Mouse (Mus musculus): ENCODE measurements around the gene N4bp1.

N4bp1 gene

GRCm38 (mm10) chr8:86824735-86825134 is 60.3 kb downstream of the N4bp1 start:
- DNase-seq (ENCODE audit: low spot score), result no peak

DNA sequence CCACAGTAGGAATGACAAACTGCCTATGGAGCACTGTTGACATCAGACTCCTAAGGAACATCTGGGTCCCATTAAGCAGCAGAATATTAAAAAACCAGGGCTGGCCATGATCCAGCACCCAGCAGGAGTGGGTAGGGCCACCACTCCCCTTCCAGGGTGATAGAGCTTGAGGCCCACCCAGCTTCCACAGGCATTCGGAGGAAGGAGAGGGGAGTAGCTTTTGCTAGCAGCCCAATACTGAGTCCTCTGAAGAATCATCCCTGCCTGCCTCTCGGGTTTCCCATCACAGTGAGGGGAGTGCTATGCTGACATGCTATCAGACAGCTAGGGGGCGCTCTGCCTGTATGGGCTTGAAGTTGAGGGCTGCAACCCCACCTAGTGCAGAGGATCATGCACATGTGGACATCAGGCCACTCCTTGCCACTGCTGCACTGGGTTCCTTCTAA is 64.3 kb downstream of the N4bp1 start:
- DNase-seq (ENCODE audit: low spot score), result peak; percentile 46

GRCm38 (mm10) chr8:86820186-86820755 is 64.8 kb downstream of the N4bp1 start:
- no peak for DNase-seq (ENCODE audit: low spot score)

DNA sequence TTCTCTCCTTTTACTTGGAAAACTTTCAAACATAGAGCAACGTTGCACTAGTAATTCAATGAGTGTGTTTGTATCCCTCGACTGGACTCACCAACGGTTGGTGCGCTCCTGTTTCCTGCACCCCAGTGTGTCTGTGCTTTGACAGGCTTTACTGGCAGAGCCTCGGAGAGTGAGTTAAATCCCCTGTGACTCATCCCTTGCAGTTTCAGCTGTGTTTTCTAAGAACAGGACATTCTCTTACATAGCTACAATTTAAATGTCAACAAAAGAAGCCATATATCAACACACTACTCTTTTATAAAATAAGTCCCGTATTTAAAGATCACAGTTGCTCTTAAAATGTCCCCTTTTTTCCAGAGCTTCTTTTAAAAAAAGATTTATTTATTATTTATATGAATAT is 65.6 kb downstream of the N4bp1 start:
- DNase-seq (ENCODE audit: low spot score), result no peak

DNA sequence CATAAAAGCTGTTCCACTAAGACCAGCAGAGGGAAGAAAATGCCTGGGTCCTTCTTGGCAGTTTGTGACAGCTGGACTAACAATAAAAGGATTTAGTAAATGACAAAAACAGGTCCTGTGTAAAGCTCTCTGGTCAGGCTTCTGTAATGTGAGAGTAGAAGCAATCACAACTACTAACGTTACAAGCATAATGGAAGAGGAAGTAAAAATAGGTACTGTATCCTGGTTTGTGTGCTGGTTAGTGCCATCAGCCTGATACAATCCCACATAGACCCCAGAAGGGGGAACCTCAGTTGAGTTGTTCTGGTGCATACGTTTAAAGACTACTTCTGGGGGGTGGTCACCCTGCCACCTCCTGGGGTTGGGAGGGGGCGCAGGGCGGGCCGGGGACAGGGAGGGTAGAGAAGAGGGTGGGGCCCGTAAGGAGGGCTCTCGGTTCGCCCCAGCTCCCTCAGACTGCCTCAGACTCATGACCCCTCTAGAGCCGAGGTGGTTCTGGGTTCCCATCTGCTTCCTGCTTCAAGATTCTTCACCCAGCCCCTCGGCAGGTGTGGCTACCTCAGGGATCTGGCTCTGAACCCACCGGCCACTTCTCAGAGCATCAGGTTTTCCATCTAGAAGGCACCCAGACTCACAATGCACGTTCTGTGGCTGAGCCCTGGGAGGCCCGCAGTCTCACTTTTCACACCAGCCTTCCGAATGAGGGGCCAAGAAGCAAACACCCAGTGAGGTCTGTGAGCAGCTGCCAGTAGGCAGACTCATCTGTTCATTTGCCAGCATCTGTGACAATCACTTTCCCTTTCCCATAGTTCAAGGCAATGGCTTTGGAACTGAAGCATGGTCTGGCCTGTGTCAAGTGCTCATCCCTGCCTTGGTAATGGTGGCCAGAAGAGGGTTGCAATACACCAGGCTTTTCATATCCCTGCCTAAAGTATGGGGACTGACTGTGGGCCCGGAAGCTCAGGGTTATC is 75.8 kb downstream of the N4bp1 start:
- DNase-seq (ENCODE audit: low spot score), result no peak

DNA sequence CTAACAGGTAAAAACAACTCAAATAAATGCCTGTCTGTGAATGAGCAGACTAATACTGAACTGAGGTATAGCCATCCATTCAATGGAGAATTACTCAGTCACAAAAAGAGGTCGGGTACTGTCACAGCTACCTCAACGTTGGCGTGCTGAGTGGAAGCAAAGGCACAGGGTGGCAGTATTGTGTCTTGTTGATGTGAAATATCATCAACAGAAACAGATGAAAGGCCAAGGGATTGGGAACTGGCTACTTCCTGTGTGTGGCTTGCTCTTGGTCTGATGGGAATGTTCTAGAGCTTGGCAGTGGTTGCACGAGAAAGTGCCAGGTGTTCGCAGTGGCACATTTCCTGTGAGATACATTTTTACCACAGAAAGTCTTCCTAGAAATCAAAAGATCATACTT is 76.8 kb downstream of the N4bp1 start:
- DNase-seq (ENCODE audit: low spot score), result no peak

DNA sequence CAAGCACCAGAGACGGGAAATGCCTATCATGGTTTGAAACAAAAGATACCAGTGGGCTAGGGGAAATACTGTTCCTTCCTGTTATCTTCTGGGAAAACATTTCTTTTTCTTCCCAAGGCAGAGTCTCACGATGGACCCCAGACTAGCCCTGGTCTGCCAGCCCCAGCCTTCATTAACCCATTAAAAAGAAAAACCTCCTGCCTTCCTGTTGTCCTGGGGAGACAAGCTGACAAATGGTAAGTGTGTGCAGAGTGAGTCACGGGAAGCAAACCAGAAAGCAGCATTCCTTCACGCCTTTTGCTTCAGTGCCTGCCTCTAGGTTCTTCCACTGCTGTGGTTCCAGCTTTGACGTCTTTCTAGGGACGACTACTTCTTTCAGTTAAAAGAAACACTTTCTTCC is 83.1 kb downstream of the N4bp1 start:
- no peak for DNase-seq (ENCODE audit: low spot score)

DNA sequence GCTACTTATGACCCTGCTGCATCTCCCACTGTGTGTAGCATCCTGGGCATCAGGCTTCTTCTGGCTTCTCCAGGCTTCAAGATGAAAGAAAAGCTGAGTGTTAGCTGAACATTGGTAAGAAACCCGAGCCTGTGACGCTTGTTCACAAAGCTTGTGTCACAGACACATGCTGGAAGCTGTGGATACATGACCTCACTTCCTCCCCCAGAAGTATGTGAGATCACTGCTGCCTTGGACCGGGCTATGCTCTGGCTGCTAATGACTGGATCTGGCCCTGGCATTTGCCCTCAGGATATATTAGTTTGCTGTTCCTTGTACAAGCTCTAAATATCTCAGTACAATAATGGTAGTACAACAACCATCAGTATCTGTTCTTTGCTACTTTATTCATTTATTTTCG is 84.1 kb downstream of the N4bp1 start:
- no peak for DNase-seq (ENCODE audit: low spot score)

- no peak for DNase-seq (ENCODE audit: low spot score)
Observed at GRCm38 (mm10) chr8:86798141-86798540, 86.9 kb downstream of the N4bp1 start.

DNA sequence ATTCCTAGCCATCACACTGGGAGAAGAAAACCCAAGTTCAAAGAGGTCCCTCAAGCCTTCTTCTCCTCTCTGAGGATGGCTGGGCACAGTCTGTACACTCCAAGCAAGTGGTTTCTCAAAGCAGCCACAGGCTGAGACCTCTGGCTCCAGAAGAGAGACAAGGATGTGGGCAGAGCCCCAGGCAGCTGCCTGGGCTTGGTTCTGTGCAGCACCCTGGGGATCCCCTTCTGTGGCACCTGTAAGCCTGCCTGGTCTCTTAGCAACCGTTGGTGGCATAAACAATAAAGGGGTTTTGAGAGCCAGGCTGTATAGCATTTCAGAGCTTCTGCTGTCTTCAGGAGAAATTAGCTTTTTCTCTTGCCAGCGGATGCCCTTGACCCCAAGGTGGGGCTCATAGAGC is 87.4 kb downstream of the N4bp1 start:
- DNase-seq (ENCODE audit: low spot score), result no peak

GRCm38 (mm10) chr8:86794716-86795115 is 90.3 kb downstream of the N4bp1 start:
- DNase-seq (ENCODE audit: low spot score), result no peak

DNA sequence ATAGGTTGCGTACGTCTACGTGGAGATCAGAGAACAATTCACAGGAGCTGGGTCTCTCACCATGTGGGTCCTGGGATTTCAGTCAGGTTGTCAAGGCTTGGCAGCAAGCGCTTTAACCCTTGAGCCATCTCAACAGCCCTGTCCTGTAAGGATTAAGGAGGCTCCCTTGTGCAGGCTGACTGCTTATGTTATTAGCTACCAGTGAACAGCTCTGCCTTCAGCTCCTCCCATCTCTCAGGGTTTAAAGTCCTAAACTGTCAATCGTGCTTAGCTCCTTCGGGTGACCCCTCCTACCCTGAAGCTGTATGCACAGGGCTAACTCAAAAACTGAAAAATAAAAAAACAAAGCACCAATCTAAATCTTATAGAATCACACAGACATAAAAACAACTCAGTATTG is 93.5 kb downstream of the N4bp1 start:
- no peak for DNase-seq (ENCODE audit: low spot score)

GRCm38 (mm10) chr8:86789576-86789975 is 95.5 kb downstream of the N4bp1 start:
- DNase-seq (ENCODE audit: low spot score), result no peak

- DNase-seq (ENCODE audit: low spot score), result peak; percentile 65
Observed at GRCm38 (mm10) chr8:86787891-86788420, 97.1 kb downstream of the N4bp1 start.

DNA sequence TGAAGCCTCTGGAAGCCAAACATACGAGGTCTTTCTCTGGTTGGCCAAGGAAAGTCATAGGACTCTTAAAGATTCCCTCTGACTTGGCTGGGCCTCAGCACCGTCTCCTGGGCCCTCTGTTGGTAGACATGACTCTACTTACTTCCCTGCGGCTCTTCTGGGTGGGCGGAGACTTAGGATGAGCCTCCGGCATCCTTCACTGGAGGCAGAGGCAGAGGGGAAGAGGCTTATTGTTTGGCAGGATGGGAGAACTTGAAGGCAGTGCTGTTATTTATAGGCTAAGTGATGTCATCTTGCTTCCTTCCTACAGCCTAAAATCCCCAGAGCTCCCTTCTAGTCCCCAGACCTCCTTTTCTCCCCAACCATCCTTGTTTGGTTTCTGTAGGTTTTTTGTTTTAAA is 98.6 kb downstream of the N4bp1 start:
- DNase-seq (ENCODE audit: low spot score), result no peak

DNA sequence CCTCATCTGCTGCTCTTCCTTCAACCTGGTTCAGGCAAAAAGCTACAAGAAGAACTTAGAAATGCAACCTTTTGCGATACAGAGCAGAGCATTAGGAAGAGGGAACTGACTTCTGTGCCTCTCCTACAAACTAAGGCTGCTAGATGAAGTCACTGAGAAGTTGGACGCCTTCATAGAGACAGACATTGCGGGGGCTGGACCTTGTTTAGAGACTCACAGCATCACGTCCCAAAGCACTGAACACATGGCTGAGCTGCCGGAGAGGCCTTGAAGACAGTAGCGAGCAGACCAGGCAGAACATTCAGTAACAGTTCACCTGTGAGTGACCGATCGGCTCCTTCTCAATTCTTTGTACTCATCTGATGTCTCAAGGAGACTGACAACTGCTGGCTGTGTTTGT is 104.0 kb downstream of the N4bp1 start:
- DNase-seq (ENCODE audit: low spot score), result no peak

DNA sequence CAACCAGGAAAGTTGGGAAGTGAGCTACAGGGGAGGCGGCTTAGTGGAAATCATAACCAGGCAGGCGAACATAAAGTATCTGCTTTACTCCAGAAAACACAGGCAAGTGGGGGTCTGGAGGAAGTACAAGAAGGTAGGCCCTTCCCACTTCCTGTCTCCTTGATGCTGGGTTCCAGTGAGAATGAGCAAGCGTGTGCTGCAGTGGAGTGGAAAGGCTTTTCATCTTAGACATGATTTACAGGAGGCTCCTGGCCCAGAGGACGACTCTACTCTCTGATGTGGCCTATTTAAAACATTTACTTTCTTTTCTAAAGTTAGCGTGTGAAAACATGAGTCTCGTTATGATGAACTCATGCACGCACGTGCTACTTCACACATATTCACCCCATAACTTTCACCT is 105.9 kb downstream of the N4bp1 start:
- DNase-seq (ENCODE audit: low spot score), result no peak

GRCm38 (mm10) chr8:86769945-86770715 is 114.9 kb downstream of the N4bp1 start:
- peak; percentile 13 for DNase-seq (ENCODE audit: low spot score)

DNA sequence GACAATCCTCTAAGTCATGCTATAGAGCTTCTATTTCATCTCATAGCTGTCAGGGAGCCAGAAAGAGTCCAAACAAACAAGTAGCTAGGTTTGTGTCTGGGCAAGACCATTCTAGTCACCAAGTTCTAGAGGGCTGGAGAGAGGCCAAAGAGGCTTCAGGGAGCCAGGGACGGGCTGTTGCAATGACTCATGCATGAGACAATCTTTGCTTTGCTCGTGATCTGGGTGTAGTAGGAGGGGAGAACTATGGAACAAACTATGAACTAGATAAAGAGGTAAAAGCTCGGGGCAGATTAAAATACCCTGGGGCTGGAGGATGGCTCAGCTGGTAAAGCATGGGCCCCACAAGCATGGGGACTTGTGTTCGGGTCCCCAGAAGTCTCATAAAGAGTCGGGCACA is 116.6 kb downstream of the N4bp1 start:
- peak; percentile 24 for DNase-seq (ENCODE audit: low spot score)

DNA sequence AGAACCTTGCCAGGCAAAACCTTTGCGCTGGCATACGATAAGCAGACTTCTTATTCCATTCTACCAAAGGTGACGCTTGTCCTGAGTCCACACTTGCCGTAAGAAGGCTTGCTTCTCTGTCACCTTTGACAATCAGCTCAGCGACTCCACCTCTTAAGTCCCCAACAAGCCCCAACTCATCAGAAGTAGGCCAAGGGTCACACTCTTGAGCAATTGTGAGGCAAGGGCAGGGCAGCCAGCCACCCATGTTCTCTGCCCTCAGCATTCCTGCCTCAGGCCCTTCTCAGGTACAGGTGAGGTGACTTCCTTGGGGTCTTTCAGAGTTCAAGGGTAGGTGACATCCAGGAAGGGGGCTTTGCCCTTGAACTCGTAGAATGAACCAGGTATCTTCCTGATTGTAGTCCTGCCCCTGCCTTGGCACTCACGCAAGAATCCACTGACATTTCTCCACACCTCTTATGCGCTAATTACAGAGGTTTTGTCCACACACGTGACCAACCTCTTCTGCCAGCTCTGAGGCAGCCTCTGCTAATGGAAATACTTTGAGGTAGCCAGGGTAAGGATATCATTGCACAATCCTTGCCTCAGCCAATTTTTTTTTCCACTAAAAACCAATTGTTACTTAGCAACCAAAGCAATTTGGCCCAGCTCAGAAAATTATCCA is 118.4 kb downstream of the N4bp1 start:
- no peak for DNase-seq (ENCODE audit: low spot score)

DNA sequence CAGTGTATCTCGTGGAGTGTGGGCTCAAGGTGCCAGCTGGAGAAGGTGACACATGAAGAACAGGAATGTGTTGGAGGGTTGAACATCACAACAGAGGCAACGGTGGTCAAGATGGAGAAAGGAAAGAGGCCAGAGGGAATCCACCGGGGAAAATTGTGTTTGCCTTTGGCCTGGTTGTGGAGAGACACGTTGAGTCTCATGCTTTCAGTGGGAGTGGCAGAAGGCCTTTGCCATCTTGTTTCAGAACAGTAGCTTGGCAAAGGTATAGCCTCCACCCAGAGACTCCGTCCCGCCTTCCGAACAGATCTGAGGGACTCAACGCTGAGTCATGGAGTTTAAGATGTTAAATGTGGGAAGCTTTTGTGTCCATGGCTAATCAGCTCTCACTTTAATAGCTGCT is 119.4 kb downstream of the N4bp1 start:
- DNase-seq (ENCODE audit: low spot score), result no peak

DNA sequence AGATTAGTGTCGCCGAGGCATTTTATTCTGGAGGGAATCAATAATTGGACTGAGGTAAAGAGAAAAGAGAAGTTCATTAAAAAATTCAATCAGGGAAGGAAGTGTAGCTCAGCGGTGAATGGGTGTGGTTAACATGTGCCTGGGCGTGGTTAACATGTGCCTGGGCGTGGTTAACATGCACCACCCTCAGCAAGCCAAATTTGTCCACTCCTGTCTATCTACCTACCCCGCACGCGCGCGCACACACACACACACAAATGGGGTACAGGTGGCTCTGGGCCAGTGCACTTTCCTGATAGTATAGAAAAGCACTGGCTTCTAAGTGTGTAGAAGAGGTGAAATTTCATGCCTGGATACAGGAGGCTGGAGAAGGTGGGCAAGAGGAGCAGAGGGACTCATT is 119.9 kb downstream of the N4bp1 start:
- no peak for DNase-seq (ENCODE audit: low spot score)
